Mouse (Mus musculus): ENCODE measurements around the gene Arid3a.
"Not testable (repeated sequence)": the region's sequence is repeated elsewhere in the genome, so short reads cannot be mapped to it uniquely, and the experiment has no call there.

Arid3a gene

DNA sequence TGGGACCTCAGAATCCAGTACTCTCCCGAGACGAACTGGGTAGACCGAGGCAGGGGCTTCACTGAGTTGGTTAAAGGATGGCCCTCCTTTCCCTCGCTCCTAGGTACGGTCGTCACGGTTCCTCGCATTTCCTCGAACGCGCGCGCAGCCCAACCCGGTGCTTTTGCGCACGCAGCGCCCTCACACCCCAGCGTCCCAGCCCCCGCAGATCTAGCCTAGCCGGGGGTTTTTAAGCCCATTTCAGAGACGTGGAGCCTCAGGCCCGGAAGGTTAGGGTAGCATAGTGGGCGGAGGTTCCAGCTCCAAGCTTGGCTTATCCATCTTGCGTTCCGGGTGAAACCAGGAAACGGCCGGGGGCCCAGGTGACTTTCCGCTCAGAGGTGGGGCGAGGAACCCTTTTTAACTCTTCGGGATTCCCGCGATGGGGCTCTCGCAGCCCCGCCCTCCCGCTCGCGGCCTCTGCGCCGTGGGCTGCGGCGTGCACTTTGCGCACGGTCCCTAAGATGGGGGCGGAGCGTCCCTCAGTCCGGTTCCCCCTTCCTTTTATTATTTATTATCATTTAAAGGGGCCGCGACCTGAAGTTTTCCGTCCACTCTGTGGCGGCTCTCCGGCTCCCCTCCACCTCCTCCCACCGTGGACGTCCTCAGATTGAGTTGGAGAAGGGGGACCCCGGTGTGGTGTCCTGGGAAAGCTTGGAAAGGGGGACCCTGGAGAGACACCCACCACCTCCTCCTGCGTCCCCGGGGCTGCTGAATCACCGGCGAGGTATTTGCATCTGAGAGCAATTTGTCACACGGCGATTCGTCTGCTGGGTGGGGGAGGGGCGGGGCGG, at the start of gene Arid3a:
Gene Arid3a, plus strand, starts transcription at position 553 of the 833 bp plus-strand sequence.
- in situ Hi-C loops (cut with MboI, MseI) = loop anchor here (5.0 kb wide), 1 partner anchor 36 kb away; the partner anchor contains the start of gene Wdr18

DNA sequence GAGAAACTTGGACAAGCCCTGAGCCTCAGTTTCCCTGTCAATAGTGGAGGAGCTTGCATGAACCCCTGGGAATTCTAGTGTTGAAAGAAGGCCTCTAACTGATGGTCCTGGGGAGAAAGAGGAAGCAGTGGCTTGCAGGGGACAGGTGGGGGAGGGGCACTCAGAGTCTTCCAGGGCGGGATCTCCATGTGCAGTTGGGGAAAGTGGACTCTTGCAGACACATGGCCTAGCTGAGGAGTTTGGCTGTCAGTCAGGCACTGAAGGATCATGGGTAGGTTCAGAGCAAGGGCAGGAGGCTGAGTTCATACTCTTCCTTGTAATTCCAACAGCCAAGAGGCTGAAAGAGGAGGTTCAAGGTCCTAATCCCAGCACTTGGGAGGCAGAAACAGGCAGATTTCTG, 49.7 kb upstream of the Arid3a start:
- in situ Hi-C loops (cut with MboI, MseI) = no loop called here

DNA sequence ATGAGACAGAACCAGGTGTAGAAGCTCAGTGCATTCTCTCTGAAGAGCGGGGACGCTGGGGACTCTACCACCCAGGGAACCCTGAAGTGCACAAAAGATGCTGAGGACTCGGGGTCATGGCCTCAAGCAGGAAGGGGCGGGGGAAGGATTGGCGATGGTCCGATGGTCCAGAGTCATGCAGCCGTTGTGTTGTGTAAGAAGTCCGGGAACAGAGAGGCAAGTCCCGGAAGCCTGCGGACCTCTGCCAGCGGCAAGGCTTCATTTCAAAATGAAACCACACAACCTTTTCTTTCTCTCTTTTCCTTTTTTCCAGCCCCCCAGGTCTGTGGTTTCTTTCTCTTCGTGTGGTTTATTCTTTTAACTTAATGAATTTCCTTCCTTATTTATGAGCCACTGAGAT, 49.1 kb upstream of the Arid3a start:
- in situ Hi-C loops (cut with MboI, MseI) = no loop called here

DNA sequence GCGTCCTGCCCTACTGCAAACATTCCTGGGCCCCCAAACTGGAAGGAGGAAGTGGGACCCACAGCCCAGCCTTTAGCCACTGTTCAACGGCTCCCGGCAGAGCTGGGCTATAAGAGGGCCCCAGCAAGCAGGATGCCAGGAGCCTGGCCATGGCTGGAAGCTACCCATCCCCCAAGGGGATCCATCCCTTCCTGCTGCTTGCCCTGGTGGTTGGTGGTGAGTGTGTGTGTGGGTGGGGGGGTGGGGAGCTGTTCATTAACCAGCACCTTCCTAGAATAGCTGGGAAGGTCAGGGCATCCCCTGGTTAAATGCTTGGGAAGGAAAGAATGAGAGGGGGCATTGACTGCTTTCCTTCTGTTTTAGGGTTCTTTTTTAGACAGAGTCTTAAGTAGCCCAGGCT, 47.3 kb upstream of the Arid3a start:
- in situ Hi-C loops (cut with MboI, MseI) = no loop called here

DNA sequence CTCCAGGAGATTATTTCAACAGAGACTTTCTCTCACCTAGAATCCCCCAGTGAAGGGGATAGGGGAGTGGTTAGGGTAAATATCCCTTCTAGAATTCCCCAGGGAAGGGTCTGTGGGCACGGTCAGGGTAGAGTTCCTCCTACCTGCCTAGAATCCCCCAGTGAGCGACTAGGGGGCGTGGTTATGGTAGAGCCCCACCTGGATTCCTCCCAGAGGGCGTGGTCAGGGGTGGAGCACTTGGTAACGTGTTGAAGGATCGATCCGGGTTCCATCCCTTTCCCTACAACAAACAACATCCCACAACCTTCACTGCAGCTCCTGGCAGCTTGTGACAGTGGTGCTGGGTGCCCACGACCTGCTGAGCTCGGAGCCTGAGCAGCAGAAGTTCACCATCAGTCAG, 46.1 kb upstream of the Arid3a start:
- in situ Hi-C loops (cut with MboI, MseI) = no loop called here

DNA sequence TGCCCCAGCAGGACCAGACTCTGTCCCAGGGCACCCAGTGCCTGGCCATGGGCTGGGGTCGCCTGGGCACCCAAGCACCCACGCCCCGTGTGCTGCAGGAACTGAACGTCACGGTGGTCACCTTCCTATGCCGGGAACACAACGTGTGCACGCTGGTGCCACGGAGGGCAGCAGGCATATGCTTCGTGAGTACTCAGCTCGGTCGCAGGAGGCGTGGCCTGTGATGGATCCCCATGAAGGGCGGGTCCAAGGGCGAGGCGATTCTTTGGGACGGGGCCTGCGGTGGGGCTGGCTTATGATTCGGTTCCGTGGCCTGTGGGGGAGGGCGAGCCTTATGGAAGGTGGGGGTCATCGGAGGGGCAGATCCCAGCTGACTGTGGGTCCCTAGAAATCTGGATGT, 44.9 kb upstream of the Arid3a start:
- in situ Hi-C loops (cut with MboI, MseI) = no loop called here

DNA sequence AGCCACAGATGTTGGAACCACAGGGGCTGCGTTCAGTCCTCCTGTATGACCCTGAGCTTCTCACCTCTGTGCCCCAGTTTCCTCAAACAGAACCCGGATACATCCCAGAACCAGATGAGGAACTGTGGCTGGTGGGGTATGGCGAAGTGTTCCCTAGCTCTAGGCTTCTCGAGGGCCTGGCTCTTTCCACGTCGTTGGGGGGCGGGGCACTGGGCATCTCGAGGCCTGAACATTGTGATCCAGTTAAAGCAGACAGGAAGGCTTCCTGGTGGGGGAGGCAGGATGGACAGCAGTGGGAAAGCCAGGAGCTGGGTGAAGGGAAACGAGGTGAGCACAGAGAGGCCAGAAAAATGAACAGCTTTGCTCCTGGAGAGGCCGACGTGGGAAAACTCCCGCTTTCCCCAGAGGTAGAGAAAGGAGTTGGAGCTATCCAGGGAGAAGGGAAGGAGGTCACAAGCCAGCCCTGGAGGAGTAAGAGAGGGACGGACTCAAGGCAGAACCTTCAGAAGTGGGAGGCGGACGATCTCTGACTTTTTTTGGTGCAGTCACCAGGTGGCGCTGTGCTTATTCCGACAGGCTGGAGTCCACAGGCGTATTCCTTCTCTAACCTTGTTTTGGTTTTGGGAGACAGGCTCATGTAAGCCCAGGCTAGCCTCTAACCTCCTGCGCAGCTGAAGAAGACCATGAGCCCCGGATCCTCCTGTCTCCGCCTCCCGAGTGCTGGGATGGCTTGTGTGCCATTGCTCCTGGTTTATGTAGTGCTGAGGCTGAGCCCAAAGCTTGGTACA, 43.4 kb upstream of the Arid3a start:
- in situ Hi-C loops (cut with MboI, MseI) = no loop called here

DNA sequence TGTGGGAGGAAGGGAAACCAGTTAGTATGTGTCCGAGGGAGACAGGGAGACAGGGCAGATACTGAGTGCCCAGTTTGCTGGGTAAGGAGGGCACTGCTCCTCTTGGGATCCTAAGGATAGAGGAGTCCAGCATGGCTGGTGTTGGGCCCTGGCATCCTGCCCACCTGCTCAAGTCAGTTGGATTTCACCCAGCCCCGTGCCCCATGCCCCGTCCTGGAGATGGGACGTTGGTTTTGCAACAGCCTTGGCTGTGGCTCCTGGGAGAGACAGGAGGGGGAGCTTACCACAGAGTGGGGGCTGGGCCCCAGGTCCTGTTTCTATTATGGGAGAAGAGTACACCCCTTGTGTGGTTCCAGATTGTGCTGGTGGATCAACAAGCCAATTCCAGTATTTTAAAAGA, 42.4 kb upstream of the Arid3a start:
- in situ Hi-C loops (cut with MboI, MseI) = no loop called here

DNA sequence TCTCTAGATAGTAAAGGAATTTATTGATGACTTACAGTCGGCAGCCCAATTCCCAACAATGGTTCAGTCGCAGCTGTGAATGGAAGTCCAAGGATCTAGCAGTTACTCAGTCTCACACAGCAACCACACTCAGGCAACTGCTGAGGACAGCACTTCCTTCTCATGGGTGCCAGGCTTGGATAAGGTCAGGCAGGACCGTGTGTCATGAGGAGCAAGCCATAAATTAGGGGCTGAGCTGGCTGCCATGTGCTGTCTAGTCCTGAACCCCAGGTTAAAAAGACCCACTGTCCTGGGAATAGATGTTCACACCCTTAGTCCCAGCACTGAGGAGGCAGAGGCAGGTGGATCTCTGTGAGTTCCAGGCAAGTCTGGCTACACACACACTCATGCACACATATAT, 41.9 kb upstream of the Arid3a start:
- in situ Hi-C loops (cut with MboI, MseI) = not testable (repeated sequence)

DNA sequence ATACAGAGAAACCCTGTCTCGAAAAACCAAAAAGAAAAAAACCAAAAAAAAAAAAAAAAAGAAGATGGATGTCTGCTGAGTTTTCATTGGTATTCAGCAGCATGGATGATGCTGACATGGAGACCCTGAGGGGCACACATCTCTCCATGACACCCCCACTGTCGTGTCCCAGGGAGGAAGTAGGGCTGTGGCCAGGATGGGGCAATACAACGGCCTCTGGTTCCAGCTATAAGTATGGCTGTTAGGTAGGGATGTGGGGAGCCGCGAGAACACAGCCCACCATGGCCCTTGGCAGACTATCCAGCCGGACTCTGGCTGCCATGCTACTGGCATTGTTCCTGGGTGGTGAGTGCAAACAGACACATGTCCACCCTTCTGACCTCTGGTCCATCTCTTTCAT, 40.8 kb upstream of the Arid3a start, which contains the start of gene Elane:
Gene Elane, plus strand, starts transcription at position 194 of the 400 bp plus-strand sequence.
- in situ Hi-C loops (cut with MboI, MseI) = no loop called here

DNA sequence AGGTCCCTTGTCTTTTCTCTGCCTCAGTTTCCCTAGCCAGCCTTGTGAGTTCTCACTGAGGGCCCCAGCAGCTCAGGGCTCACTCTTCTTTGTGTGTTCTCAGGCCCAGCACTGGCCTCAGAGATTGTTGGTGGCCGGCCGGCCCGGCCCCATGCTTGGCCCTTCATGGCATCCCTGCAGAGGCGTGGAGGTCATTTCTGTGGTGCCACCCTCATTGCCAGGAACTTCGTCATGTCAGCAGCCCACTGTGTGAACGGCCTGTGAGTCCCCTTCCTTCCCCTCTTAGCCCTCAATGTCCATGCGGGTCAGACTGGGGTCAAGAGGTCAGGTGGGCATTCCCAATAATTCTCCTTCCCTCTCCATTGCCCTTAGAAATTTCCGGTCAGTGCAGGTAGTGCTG, 40.2 kb upstream of the Arid3a start:
- in situ Hi-C loops (cut with MboI, MseI) = no loop called here

DNA sequence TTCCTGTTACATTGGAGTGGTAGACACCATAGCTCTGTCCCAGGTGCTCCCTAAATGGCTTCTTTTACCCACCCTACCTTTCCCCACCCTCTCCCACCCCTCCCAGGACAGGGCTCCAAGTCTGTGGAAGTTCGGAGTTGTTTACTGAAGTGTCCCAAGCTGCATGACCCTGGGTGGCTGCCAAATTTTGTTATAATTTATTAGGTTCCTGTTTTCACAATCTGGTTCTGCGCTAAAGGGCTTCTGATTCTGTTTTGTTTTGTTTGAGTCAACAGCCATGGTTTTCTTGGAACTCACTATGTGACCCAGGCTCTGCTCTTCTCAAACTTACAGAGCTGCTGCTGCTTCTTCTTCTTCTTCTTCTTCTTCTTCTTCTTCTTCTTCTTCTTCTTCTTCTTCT, 37.5 kb upstream of the Arid3a start:
- in situ Hi-C loops (cut with MboI, MseI) = no loop called here

DNA sequence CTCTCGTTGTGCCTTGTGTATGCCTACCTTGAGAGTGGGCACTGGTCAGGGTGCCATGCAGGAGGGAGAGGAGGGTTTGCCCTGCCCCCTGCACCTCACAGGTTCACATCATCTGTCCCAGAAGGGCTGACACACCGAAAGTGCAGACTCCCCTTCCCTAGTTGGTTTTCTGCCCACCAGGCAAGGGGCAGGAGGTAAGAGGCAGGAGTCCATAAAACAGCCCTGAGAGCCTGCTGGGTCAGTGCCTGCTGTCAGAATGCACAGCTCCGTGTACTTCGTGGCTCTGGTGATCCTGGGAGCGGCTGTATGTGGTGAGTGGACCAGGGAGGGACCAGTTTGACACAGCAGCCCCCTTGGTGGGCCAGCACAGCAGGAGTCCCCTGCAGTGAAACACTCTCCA, 36.2 kb upstream of the Arid3a start, which contains the start of gene Cfd:
Gene Cfd, plus strand, starts transcription at position 184 of the 400 bp plus-strand sequence.
- in situ Hi-C loops (cut with MboI, MseI) = no loop called here

DNA sequence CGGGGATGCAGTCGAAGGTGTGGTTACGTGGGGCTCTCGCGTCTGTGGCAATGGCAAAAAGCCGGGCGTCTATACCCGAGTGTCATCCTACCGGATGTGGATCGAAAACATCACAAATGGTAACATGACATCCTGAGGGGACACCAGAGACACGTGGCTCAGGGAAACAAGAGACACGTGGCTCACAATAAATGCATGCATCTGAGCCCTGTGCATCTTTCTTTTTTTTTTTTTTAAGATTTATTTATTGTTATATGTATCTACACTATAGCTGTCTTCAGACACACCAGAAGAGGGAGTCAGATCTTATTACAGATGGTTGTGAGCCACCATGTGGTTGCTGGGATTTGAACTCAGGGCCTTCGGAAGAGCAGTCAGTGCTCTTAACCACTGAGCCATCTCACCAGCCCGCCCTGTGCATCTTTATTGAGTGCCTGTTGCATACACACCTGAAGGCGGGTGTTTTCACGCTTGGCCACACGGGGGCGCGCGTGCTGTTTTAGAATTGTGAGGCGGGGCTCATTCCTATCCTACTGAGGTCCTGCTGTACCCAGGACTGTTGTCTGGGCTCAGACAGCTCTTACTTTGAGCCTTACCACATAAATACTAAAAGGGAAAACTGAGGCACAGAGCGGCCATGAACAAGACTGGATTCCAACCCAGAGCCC, 34.3 kb upstream of the Arid3a start:
- in situ Hi-C loops (cut with MboI, MseI) = not testable (repeated sequence)

DNA sequence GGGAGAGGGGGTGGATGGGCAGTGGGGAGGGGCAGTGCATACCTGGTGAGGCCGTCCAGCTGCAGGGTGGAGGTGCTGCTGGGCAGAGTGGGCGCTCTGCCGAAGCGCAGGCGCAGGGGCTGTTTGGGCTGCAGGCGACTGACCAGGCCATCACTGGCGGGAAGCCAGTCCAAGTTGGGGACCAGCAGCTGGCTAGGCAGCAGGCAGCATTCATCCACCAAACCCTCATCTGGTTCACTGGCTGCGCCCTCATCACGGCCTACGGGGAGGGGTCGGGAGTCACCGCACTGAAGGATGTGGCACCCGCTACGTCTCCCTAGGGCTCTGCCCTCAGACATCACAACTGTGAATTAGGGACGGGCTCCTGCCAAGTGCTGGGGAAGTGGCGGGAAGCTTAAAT, 30.5 kb upstream of the Arid3a start:
- in situ Hi-C loops (cut with MboI, MseI) = no loop called here

DNA sequence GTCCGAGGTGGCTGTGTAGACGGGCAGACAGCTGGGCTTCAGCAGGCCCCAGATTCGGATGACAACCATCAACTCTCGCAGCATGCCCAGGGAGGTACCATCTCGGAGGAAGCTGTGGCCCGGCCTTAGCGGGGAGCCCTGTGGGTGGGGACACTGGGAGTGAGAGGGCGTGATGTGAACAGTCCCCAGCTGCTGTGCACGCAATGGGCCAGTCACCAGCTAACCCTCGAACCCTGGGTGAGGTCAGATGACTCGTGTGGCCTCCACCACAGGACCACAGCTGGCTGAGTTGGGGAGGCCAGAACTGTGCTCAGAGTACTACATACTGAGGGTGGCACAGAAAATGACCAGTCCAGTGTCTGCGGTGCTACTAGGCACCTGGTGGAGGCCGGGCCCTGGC, 30.0 kb upstream of the Arid3a start:
- in situ Hi-C loops (cut with MboI, MseI) = no loop called here

DNA sequence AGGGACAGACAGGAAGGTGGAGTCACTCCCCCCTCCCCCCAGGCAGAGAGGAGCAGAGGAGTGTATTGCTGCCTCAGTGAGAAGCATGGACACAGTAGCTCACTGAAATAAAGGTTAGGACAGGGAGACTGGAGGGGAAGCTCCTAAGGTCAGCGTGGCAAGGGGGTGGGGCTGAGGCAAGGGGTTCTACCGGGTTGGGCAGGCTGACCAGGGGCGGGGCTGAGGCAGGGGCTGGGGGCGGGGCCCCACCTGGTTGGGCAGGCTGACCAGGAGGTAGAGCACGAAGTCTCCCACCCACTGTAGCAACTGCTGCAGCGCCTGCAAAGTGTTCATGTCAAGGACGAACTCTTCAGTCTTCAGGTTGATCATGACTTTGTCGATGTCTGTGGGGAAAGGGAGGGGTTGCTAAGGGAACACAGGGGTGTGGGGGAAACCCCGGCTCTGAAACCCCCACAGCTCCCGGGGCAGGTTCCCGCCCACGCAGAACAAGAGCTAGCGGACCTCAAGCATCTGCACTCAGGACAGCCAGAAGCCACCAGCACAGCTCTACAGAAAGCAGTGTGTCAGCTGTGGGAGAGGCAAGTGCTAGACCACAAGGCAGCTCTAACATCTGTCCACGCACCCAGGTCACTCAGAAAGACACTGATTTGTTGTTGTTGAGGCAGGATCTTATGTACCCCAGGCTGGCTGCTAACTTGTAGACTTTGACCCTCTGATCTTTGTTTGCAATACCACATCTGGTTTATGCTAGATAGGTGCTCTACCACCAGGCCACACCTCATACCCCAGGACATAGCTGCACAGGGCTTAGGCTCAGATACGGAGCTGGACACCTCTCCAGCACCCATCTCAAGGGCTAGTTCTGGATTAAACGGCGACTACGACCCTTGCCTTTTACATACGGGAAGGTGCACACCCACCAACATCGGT, 29.3 kb upstream of the Arid3a start:
- in situ Hi-C loops (cut with MboI, MseI) = no loop called here

DNA sequence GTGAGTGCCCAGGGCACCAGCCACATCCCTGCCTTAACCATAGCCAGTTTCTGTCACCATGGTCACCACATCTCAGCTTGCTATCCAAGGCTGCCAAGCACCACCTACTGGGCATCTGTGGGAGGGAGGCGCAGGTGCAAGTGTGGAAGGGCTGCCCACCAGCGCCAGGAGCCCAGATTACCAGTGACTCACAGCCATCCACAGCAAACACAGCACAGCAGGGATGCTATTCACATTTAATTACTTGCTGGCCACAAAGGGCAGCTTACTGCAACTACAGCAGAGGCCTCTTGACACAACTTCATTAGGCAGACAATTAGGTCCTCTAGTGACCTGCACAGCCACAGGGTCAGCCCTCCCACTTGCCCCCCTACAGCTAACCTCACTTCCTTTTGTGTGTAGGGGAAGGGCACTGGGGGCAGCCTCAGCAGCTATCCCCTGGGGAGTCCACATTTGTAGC, 25.9 kb upstream of the Arid3a start:
- in situ Hi-C loops (cut with MboI, MseI) = no loop called here

DNA sequence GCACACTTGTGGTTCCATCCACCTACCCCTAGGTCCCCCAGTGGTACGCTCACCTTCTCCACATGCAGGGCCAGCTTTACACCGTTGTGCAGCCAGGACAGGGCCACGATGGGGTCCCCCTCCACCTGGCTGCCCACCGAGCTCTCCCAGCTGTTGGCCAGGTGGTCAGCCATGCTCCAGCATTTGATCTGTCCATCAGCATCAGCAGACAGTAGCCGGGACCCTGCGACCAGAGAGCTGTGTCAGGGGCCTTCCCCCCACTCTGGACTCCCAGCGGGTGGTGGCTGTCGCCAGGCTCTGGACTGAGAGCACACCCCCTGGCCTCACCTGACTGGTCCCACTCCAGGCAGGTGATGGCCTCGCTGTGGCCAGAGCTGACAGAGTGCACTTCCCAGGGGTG, 20.1 kb upstream of the Arid3a start:
- in situ Hi-C loops (cut with MboI, MseI) = no loop called here

DNA sequence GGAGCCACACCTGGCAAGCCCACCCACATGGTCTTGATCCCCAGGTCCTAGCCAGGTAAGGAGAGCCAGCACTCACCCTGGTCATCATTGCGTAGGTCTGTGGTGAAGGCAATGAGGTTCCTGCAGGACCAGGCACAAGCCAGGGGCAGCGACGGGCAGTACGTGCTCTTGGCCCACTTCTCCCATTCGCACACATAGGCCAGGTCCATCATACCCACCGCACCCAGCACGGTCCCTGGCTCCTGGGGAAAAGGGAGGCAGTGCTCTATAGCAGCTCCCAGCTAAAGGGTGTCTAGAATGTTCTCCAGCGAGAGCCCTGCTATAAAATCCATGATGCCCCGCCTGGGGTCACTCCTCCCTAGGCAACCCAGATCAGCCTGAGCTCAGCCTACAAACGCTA, 19.4 kb upstream of the Arid3a start:
- in situ Hi-C loops (cut with MboI, MseI) = no loop called here
